Mouse (Mus musculus) olfactory bulb, adult 2 months (tissue): ENCODE results near the gene Slc35a5.

Experiments used
- CTCF ChIP-seq: fragments of 200-500 bp; IDR thresholded peaks from 2 replicates; pipeline ENCODE4 v1.5.1; 2012; ENCODE audit warnings: low read depth, mild to moderate bottlenecking, low read length, moderate library complexity; ENCODE audit not compliant: insufficient read depth
- POLR2A ChIP-seq: fragments of 200-500 bp; IDR thresholded peaks from 2 replicates; pipeline ENCODE4 v1.6.1; 2012; ENCODE audit warnings: mild to moderate bottlenecking, low read depth, low read length, moderate library complexity; ENCODE audit not compliant: insufficient read depth

- no peak for TF ChIP-seq POLR2A
- no peak for TF ChIP-seq CTCF
These were observed 39.7 kb downstream of the Slc35a5 start for GRCm38 (mm10) chr16:45118760-45119159.
